Mouse (Mus musculus) ES-E14 (cell line): ENCODE data around the gene Map2k3.

Experiments used
- CHD2 ChIP-seq: IDR thresholded peaks from 2 replicates; pipeline ENCODE4 v1.6.1; 2014; ENCODE audit warnings: mild to moderate bottlenecking, low read depth, low read length, inconsistent platforms
- HCFC1 ChIP-seq: IDR thresholded peaks from 2 replicates; pipeline ENCODE4 v1.6.1; 2012; ENCODE audit warnings: low read length, inconsistent platforms, borderline replicate concordance; ENCODE audit not compliant: insufficient read depth
- MAFK ChIP-seq: IDR thresholded peaks from 2 replicates; pipeline ENCODE4 v1.6.1; 2014; ENCODE audit warnings: mild to moderate bottlenecking, low read depth, low read length, inconsistent platforms; ENCODE audit not compliant: insufficient read depth
- ZC3H11A ChIP-seq: IDR thresholded peaks from 2 replicates; pipeline ENCODE4 v1.6.1; 2012; ENCODE audit warnings: low read depth, mild to moderate bottlenecking, inconsistent platforms, low read length, borderline replicate concordance
- ZNF384 ChIP-seq: IDR thresholded peaks from 2 replicates; pipeline ENCODE4 v1.6.1; 2012; ENCODE audit warnings: low read depth, low read length, inconsistent platforms

DNA sequence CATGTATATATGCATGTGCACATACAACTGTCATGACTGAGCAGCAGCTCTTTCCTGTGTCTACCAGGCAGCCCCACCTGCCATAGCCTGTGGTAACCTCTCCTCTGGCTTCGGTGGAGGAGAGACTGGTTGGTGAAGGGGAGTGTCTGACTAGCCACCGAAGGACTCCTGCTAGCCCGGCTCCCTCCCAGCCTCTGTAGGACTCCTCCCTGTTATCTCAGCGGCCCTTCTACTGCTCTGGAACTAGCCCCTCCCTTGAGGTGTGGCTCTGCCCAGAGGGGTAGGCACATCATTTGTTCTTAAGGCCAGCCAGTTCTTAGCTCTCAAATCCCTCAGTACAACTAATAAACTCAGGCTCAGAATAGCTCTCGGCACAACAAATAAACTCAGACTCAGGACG is 7.3 kb upstream of the Map2k3 start:
- TF ChIP-seq ZC3H11A (no peak), HCFC1 (no peak), CHD2 (no peak), MAFK (no peak), ZNF384 (no peak)
